Mouse (Mus musculus): Measurements from ENCODE around the gene Efcab3. TPM values are rescaled to one million over a fixed set of nuclear protein-coding genes. Genes with fewer than 3 reads are reported as not detected.

Gene Efcab3
- total and polyA plus RNA-seq, 3 experiments = not detected

GRCm38 (mm10) chr11:105155915-105156314 is 92.5 kb downstream of the Efcab3 start:
- 49% methylated on average over 4 of the region's 4 CpGs for WGBS
- Histone ChIP-seq H3K4me1 (ENCODE audit: control insufficient read depth, insufficient read depth, low read length) (no peaks in the 10 kb centered on the region), H3K4me3 (no peak overlapping the region), H3K27me3 (ENCODE audit: control insufficient read depth, insufficient read depth, low read length) (no peaks in the 10 kb centered on the region), H3K79me2 (replicated peaks; ENCODE audit: control insufficient read depth, insufficient read depth, low read length) (no peaks in the 10 kb centered on the region), H3K9ac (ENCODE audit: low read depth, low read length) (no peak overlapping the region), H3K36me3 (ENCODE audit: control insufficient read depth, insufficient read depth, low read length) (no peaks in the 10 kb centered on the region), H3K27ac (no peak overlapping the region)
- no peak for DNase-seq
- TF ChIP-seq EP300 (IDR thresholded peaks at IDR 0.05; ENCODE audit: insufficient read depth, low read depth, low read length) (no peak), CTCF (IDR thresholded peaks at IDR 0.05) (no peak), POLR2A (IDR thresholded peaks at IDR 0.05; ENCODE audit: insufficient read depth, low read depth, low read length) (no peak)
- intact Hi-C loops (cut with DNase I) = no loop called here

- H3K79me2 ChIP-seq (replicated peaks; ENCODE audit: control insufficient read depth, insufficient read depth, low read length) = no peaks in the 10 kb centered on the region
- peak in 1 of 2 experiments; percentile 12 for DNase-seq
- H3K9ac ChIP-seq (ENCODE audit: low read depth, low read length) = peak overlapping the region; percentile 16; the same call in 1 of the 2 replicates
- WGBS = 57% methylated on average over 19 of the region's 19 CpGs
- intact Hi-C loops (cut with DNase I) = no loop called here
- H3K4me1 ChIP-seq (ENCODE audit: control insufficient read depth, insufficient read depth, low read length) = no peaks in the 10 kb centered on the region
- no peak for TF ChIP-seq EP300 (IDR thresholded peaks at IDR 0.05; ENCODE audit: insufficient read depth, low read depth, low read length)
- H3K27me3 ChIP-seq (ENCODE audit: control insufficient read depth, insufficient read depth, low read length) = no peaks in the 10 kb centered on the region
- no peaks in the 10 kb centered on the region for H3K36me3 ChIP-seq (ENCODE audit: control insufficient read depth, insufficient read depth, low read length)
- H3K4me3 ChIP-seq = peak overlapping the region; percentile 27
- H3K27ac ChIP-seq = peak overlapping the region; percentile 47
Observed at GRCm38 (mm10) chr11:105156748-105157267, 93.4 kb downstream of the Efcab3 start.

GRCm38 (mm10) chr11:105158047-105158446 is 94.7 kb downstream of the Efcab3 start:
- Histone ChIP-seq H3K9ac (ENCODE audit: low read depth, low read length) (no peak overlapping the region), H3K36me3 (ENCODE audit: control insufficient read depth, insufficient read depth, low read length) (no peaks in the 10 kb centered on the region), H3K4me3 (no peak overlapping the region), H3K4me1 (ENCODE audit: control insufficient read depth, insufficient read depth, low read length) (no peaks in the 10 kb centered on the region), H3K27me3 (ENCODE audit: control insufficient read depth, insufficient read depth, low read length) (no peaks in the 10 kb centered on the region), H3K27ac (no peak overlapping the region), H3K79me2 (replicated peaks; ENCODE audit: control insufficient read depth, insufficient read depth, low read length) (no peaks in the 10 kb centered on the region)
- TF ChIP-seq EP300 (IDR thresholded peaks at IDR 0.05; ENCODE audit: insufficient read depth, low read depth, low read length) (no peak), POLR2A (IDR thresholded peaks at IDR 0.05; ENCODE audit: insufficient read depth, low read depth, low read length) (no peak), CTCF (IDR thresholded peaks at IDR 0.05) (no peak)
- intact Hi-C loops (cut with DNase I) = no loop called here
- DNase-seq = no peak

GRCm38 (mm10) chr11:105159673-105160360 is 96.4 kb downstream of the Efcab3 start:
- Histone ChIP-seq H3K9ac (ENCODE audit: low read depth, low read length) (no peak overlapping the region), H3K4me1 (ENCODE audit: control insufficient read depth, insufficient read depth, low read length) (no peaks in the 10 kb centered on the region), H3K27me3 (ENCODE audit: control insufficient read depth, insufficient read depth, low read length) (no peaks in the 10 kb centered on the region), H3K79me2 (replicated peaks; ENCODE audit: control insufficient read depth, insufficient read depth, low read length) (no peaks in the 10 kb centered on the region), H3K4me3 (no peak overlapping the region), H3K36me3 (ENCODE audit: control insufficient read depth, insufficient read depth, low read length) (no peaks in the 10 kb centered on the region), H3K27ac (no peak overlapping the region)
- no peak for DNase-seq
- intact Hi-C loops (cut with DNase I) = no loop called here
- 62% methylated on average over 6 of the region's 6 CpGs for WGBS
- TF ChIP-seq CTCF (IDR thresholded peaks at IDR 0.05) = no peak
- TF ChIP-seq EP300 (IDR thresholded peaks at IDR 0.05; ENCODE audit: insufficient read depth, low read depth, low read length) = no peak
- TF ChIP-seq POLR2A (IDR thresholded peaks at IDR 0.05; ENCODE audit: insufficient read depth, low read depth, low read length) = no peak

- no peak for TF ChIP-seq CTCF (IDR thresholded peaks at IDR 0.05)
- TF ChIP-seq POLR2A (IDR thresholded peaks at IDR 0.05; ENCODE audit: insufficient read depth, low read depth, low read length) = no peak
- TF ChIP-seq EP300 (IDR thresholded peaks at IDR 0.05; ENCODE audit: insufficient read depth, low read depth, low read length) = no peak
- 82% methylated on average over 2 of the region's 2 CpGs for WGBS
- intact Hi-C loops (cut with DNase I) = no loop called here
Observed at GRCm38 (mm10) chr11:105161411-105161810, 98.0 kb downstream of the Efcab3 start.

More at GRCm38 (mm10) chr11:105161411-105161810, 98.0 kb downstream of the Efcab3 start:
- DNase-seq = no peak
- Histone ChIP-seq H3K4me3 (no peak overlapping the region), H3K9ac (ENCODE audit: low read depth, low read length) (no peak overlapping the region), H3K79me2 (replicated peaks; ENCODE audit: control insufficient read depth, insufficient read depth, low read length) (no peaks in the 10 kb centered on the region), H3K27ac (no peak overlapping the region), H3K36me3 (ENCODE audit: control insufficient read depth, insufficient read depth, low read length) (no peaks in the 10 kb centered on the region), H3K4me1 (ENCODE audit: control insufficient read depth, insufficient read depth, low read length) (no peaks in the 10 kb centered on the region), H3K27me3 (ENCODE audit: control insufficient read depth, insufficient read depth, low read length) (no peaks in the 10 kb centered on the region)

All from heart, adult 2 months (tissue).